Mouse (Mus musculus) gastrocnemius, adult 2 months (tissue): ENCODE measurements around the gene Crtc2. TPM values are rescaled to one million over a fixed set of nuclear protein-coding genes. Genes with fewer than 3 reads are reported as not detected.

Source experiments
- DNase-seq: peaks from one replicate; pipeline ENCODE4 v3.0.0; 2022
- H3K27ac ChIP-seq: fragments of 200-600 bp; 2 replicates; pipeline ENCODE4 v1.8.1; 2022; ENCODE audit warnings: mild to moderate bottlenecking
- H3K4me3 ChIP-seq: fragments of 200-600 bp; 2 replicates; pipeline ENCODE4 v1.8.1; 2022; ENCODE audit warnings: mild to moderate bottlenecking, moderate library complexity
- CTCF ChIP-seq: fragments of 200-600 bp; IDR thresholded peaks from 2 replicates; pipeline ENCODE4 v1.8.1; 2022; ENCODE audit warnings: antibody characterized with exemption, mild to moderate bottlenecking, moderate library complexity
- intact Hi-C: fragments of 180-260 bp; cut with DNase I; formaldehyde crosslinking; loops from one replicate; pipeline ENCODE4 v1.15.1; 2025
- total RNA-seq, 2 experiments: library from RNA; stranded (reverse); gene quantifications; 2 replicates each; pipeline ENCODE4 v1.2.3; 2021

Gene Crtc2
- total RNA-seq, 2 experiments from 2014 or later: 16.8 to 17.3 TPM

DNA sequence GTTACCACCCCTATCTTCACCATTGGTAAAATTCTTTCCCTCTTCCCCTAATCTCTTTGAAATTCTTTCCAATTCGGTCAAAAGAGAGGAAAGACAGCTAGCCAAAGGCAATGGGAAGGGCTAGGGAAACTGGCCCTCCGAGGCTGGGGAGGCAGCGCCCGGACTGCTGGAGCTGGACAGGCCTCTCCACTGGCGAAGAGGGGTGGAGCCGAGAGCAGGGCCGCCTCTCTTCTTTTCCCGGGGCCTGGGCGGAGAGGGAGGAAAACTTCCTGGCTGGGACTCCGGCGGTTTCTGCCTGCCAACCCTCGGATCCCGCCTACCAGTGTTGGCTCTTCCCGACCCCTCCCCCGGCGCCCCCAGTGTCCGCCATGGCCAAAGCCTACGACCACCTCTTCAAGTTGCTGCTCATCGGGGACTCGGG, 33.4 kb upstream of the Crtc2 start:
- intact Hi-C loops: loop anchor here (1.0 kb wide), 1 partner anchor 153 kb away; no protein-coding TSS in a partner anchor
- TF ChIP-seq CTCF: no peak
- DNase-seq: peak; percentile 89
- Histone ChIP-seq H3K4me3 (peak overlapping the region; percentile 82), H3K27ac (peak overlapping the region; percentile 89)

DNA sequence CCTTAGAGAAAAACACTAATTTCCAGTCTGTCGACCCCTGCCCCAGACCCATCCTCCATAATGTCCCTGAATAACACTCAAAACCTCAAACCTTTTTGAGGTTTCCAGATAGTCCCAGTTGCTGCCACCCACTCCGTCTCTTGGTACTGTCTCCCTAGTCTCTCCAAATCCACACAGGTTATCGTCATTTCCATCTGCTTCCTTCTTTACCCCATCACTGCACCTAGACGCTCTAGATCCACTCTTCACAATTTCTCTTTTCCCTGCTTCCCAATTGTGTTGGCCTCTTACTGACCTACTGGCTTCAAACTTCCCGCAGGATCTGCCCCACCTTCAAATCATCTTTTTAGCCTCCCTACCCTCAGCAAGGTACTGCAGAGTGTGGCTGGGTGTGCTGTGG, 32.8 kb upstream of the Crtc2 start:
- no peak for DNase-seq
- H3K27ac ChIP-seq: peak overlapping the region; percentile 89
- no peak for TF ChIP-seq CTCF
- peak overlapping the region; percentile 82 for H3K4me3 ChIP-seq
- intact Hi-C loops: no loop called here

DNA sequence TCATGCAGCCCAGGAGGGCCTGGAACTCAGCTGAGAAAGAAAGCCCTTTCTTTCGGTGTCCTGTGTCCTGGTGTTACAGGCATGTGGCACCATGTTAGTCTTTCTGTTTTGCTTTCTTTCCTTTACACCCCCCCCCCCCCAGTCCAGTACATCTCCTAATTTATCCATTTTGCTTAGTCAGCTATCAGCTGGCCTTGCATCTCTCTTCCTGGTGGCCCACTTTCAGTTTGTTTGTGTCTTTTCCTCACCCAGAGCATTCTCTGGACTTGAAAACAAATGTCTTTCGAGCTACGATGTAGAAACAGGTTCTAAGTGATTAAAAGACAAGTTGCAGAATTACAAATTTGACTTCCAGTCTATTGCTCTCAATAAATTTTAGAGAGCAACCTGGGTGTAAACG, 31.5 kb upstream of the Crtc2 start:
- Histone ChIP-seq H3K4me3 (no peak overlapping the region), H3K27ac (peak overlapping the region; percentile 70)
- no peak for DNase-seq
- no peak for TF ChIP-seq CTCF
- intact Hi-C loops: no loop called here

DNA sequence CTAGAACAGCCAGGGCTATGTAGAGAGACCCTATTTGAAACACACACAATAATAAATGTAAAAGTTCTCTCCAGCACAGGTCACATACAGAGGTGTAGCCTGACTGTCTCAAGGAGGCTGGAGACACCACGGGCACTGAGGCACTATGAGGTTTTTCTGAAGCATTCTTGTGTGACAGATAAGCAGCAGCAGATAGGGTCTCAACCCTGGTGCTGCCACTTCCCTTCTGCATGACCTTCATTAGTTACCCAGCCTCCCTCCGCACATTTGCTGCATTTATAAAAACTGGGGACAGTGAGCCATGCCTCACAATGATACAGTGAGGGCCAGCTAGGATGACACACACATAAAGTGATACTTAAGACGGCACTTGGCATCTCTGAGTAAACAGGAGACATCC, 31.0 kb upstream of the Crtc2 start:
- Histone ChIP-seq H3K27ac (peak overlapping the region; percentile 70), H3K4me3 (no peak overlapping the region)
- no peak for DNase-seq
- intact Hi-C loops: no loop called here
- TF ChIP-seq CTCF: no peak

DNA sequence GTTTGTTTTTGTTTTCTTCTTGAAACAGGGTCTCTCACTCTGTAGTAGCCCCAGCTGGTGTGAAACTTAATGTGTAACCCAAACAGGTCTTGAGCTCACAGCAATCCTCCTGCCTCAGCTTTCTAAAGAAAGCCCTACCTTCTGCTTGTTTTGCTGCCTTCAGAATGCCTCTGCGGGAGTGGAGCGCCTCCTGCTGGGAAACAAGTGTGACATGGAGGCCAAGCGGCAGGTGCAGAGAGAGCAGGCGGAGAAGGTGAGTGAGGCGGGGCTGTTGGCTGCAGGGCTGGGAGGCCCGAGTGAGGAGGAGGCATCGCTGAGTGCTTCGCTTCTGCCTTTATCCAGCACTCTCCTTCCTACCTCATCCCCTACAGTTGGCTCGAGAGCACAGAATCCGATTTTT, 29.6 kb upstream of the Crtc2 start:
- H3K4me3 ChIP-seq: no peak overlapping the region
- no peak for DNase-seq
- no peak for TF ChIP-seq CTCF
- intact Hi-C loops: no loop called here
- no peak overlapping the region for H3K27ac ChIP-seq

DNA sequence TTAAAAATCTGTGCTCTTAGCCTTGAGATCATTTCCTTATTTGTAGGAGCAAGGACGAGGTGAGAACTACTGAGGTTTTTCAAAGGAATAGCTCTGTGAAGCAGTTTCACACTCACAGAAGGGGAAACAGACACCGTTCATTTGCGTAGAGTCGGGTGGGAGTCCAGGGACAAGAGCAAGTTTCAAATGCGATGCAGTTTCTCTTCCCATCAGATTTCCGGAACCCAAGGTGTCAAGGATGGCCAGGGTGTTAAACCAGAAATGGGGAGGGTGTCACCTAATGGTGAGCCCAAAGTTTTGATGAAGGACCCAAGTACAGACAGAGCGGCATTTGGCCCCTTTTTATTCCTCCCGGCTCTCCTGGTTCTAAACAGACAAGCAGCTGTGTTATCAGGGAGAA, 22.9 kb upstream of the Crtc2 start:
- DNase-seq: no peak
- Histone ChIP-seq H3K4me3 (peak overlapping the region; percentile 89), H3K27ac (peak overlapping the region; percentile 98)
- intact Hi-C loops: no loop called here
- TF ChIP-seq CTCF: no peak

DNA sequence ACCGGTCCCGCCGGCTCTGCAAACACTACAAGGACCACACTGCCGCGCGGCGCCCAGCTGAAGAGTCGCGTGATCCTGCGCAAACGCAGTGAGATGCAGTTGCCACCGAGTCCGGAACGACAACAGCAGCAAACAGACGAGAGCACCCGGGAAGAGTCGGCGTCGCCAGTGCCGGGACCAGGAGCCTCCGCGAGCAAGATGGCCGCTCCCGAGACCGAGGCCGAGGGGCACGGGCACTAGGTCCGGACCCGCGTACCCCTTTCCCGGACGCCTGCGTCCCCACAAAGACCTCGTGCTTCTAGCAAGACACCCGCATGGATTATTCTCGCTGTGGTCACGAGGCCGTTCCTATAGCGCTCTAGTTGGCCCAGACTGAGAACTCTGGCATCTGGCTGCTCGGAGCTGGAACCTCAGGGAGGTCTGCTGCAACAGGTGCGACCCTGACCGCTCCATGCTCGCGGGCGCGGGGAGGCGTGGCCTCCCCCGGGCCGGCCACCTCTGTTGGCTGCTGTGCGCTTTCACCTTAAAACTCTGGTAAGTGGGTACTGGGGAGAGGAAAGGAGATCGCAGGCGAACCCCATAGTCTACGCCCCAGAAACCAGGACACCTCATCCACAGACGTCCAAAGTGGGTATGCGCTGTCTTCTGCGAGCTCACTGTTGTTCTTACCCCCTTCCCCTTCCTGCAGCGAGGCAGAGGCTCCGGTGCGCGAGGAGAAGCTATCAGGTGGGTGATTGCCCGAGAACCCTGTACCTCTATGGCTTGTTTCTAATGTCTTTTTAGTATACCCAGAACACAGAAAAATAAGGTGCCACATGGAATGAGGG, 22.2 kb upstream of the Crtc2 start, which contains the start of gene Jtb:
Gene Jtb (plus strand): TSS at position 91 of the 827 bp plus-strand sequence.
- intact Hi-C loops: no loop called here
- H3K4me3 ChIP-seq: peak within 1 kb of the TSS; percentile 89
- H3K27ac ChIP-seq: peak within 1 kb of the TSS; percentile 98
- no peak for TF ChIP-seq CTCF
- DNase-seq: peak; percentile 96

DNA sequence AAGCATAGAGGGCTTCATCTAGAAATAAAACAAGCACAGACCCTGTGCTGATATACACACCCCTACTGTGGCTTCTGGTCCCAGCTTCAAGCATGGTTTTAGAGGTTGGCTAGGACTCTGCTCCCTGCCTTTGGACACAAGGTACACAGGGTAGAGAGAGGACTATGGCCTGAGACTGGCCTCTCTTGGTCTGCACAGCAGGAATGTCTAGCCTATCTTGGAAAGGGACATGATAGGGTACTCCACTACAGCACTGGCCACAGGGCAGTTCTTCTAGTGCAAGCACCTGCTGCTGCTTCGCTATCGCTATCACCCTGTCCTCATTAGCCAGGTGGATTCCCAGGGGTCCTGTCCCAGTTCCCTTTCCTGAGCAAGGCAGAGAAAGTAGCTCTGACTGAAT, 12.7 kb upstream of the Crtc2 start:
- no peak for TF ChIP-seq CTCF
- Histone ChIP-seq H3K27ac (no peak overlapping the region), H3K4me3 (no peak overlapping the region)
- intact Hi-C loops: no loop called here
- DNase-seq: no peak

DNA sequence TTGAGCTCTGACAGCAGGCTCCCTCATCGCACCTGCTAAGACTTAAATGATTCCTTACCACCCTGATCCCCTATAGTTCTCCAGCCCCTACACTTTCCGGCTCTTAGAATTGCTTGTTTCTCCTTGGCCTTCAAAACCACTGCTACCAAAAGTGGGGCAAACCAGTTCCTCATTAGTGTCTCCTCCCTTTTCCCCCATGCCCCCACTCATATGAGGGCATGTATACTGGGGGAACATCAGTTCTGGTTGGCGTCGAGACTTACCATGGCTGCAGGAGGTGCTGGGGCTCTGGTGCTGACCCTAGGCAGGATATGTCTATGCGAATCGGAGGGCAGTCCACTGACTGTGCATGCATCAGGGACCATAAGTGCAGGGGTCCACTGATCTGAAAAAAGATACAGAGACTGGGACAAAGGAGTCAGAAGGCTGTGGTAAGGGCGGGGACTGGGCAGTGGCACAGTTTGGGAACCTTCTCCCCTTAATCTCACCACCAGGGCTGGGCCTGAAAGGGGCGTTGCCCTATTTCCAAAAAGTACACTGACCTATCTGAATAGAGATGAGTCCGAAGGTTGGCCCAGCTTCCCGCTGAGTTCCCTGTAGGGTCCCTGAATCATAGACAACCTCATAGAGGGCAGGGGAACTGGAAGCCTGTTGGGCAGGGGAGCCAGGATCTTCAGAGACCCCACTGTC, 12.1 kb upstream of the Crtc2 start:
- intact Hi-C loops: no loop called here
- no peak for DNase-seq
- Histone ChIP-seq H3K4me3 (no peak overlapping the region), H3K27ac (no peak overlapping the region)
- no peak for TF ChIP-seq CTCF

DNA sequence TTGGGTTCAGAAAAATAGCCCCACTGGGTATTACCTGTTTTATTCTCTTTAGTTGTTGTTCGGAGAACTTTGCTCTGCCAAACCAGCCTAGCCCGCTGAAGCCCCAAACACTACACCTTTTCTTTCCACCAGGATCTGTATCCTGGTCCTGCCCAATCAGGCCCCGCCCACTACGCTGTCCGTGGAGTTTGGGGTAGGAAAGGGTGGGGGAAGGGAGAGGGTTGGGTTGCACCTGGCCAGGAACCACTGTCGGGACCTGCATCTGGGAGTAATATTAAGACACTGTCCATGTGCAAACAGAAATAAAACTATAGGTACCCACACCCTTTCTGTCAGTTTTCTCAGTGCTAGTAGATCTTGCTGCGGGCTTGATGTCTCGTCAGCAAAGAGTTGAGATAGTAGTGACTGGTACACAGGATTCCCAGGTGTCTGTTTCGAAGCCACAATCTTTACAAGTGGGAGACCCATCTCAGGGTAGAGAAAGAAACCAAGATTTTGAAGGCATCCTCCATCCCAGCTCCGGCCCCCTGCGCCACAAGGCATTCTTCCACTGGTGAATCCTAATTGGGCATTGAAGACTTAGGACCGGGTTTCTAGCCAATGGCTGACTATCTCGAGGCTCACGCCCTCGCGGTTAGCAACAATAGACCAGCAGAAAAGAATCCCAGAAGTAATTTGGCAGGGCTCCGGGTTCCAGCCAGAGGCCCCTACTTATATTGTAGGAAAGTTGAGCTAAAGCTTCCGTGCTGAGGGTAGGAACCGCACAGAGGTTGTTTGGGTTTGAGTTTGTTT, 10.8 kb upstream of the Crtc2 start, which contains the start of gene Creb3l4:
Gene Creb3l4 (minus strand): TSS at position 529 of the 792 bp plus-strand sequence.
- Histone ChIP-seq H3K27ac (peak within 1 kb of the TSS; percentile 56; the same call in 1 of the 2 replicates), H3K4me3 (peak within 1 kb of the TSS; percentile 64)
- no peak for TF ChIP-seq CTCF
- intact Hi-C loops: no loop called here
- peak; percentile 48 for DNase-seq

DNA sequence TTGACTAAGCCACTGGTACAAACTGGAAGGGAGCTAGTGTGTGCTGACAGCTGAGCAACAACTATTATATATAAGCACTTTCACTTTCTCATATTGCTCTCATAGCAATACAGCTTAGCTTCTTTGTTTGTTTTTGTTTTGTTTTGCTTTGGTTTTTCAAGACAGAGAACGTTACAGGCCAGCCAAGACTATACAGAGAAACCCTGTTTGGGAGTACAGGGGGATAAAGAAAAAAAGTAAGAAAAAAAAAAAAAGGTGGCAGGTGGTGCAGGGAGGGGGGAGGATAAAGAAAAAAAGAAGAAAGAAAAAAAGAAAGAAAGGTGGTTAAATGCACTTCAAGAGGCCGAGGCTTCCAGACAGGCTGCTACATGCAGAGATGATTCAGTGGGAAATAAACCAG, 8.6 kb upstream of the Crtc2 start:
- no peak for TF ChIP-seq CTCF
- Histone ChIP-seq H3K27ac (no peak overlapping the region), H3K4me3 (no peak overlapping the region)
- no peak for DNase-seq
- intact Hi-C loops: no loop called here

DNA sequence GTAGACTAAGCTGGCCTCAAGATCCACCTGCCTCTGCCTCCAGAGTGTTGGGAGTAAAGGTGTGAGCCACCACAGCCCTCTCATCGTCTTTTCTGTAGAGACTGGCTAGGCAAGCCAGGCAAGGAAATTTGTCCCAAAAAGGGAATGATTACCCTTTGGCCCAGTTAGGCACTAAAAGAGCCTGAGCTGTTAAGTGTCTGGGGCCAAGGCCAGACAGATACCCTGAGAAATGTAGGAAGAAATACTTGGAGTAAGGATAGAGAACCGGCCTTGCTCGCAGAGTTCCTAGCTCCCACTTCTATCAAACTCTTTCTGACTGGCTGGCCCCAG, 6.4 kb upstream of the Crtc2 start:
- peak overlapping the region; percentile 99 for H3K27ac ChIP-seq
- intact Hi-C loops: no loop called here
- no peak for DNase-seq
- TF ChIP-seq CTCF: no peak
- peak overlapping the region; percentile 84 for H3K4me3 ChIP-seq
